In genomic region chr10:118862233-118862632, GRCm38 (mm10) we compare ENCODE assay signal across 24 mouse cellular contexts. TPM values are rescaled to one million over a fixed set of nuclear protein-coding genes. Genes with fewer than 3 reads are reported as not detected.
DNase-seq lines count a peak whose midpoint lies in the region; ATAC-seq and TF ChIP-seq lines count a peak whose summit lies in the region.
"Had no signal": no experiment of that assay in that cellular context is flagged by ENCODE, and none has a peak within 500 bp of the region (broad histone marks: within the 10 kb centered on the region; RNA-seq: fewer than 3 reads in every experiment).

No protein-coding gene starts in this region.

- ATAC-seq in heart, embryonic 11.5 days (replicated peaks; ENCODE audit: insufficient number of reproducible peaks, low FRiP score, low TSS enrichment) = no peak
- no peak for ATAC-seq in intestine, embryonic 16.5 days
- no peak for ATAC-seq in intestine, embryonic 15.5 days
- ATAC-seq: forebrain, embryonic 13.5 days; midbrain, embryonic 15.5 days; Patski had no signal

- TF ChIP-seq POLR2A in lung, adult 2 months (IDR thresholded peaks at IDR 0.05; ENCODE audit: borderline replicate concordance, extremely low read depth, low read depth, low read length) = no peak
- TF ChIP-seq POLR2A in myocyte (IDR thresholded peaks at IDR 0.05; ENCODE audit: insufficient read length, low read depth) = no peak

- H3K27me3 ChIP-seq in heart, embryonic 11.5 days (ENCODE audit: control insufficient read depth, insufficient read depth, low read length) = no peaks in the 10 kb centered on the region
- H3K27me3 ChIP-seq in intestine, embryonic 16.5 days (replicated peaks; ENCODE audit: control insufficient read depth, insufficient read depth, low read length) = no peaks in the 10 kb centered on the region
- H3K27me3 ChIP-seq in intestine, embryonic 15.5 days (replicated peaks) = no peaks in the 10 kb centered on the region
- H3K27me3 ChIP-seq in myocyte (ENCODE audit: control insufficient read depth, insufficient read depth, insufficient read length) = no peaks in the 10 kb centered on the region
- H3K27me3 ChIP-seq: forebrain, embryonic 13.5 days; liver, embryonic 15.5 days; midbrain, embryonic 15.5 days; Patski had no signal

- H3K4me3 ChIP-seq in heart, embryonic 11.5 days (ENCODE audit: low read depth, low read length) = no peak overlapping the region
- H3K4me3 ChIP-seq in intestine, embryonic 16.5 days (ENCODE audit: low read length) = no peak overlapping the region
- no peak overlapping the region for H3K4me3 ChIP-seq in intestine, embryonic 15.5 days (replicated peaks)
- no peak overlapping the region for H3K4me3 ChIP-seq in lung, adult 2 months (replicated peaks; ENCODE audit: extremely low read depth, low read depth, low read length)
- H3K4me3 ChIP-seq in myocyte = no peak overlapping the region
- H3K4me3 ChIP-seq: forebrain, embryonic 13.5 days; liver, embryonic 15.5 days; midbrain, embryonic 10.5 days; midbrain, embryonic 15.5 days had no signal

- H3K4me1 ChIP-seq in heart, embryonic 11.5 days (ENCODE audit: control insufficient read depth, insufficient read depth, low read length) = peaks cover 42% of the 10 kb centered on the region
- H3K4me1 ChIP-seq in intestine, embryonic 16.5 days (ENCODE audit: control insufficient read depth, insufficient read depth, low read length) = peaks cover 30% of the 10 kb centered on the region
- peaks cover 26% of the 10 kb centered on the region for H3K4me1 ChIP-seq in intestine, embryonic 15.5 days (replicated peaks)
- H3K4me1 ChIP-seq in lung, adult 2 months (ENCODE audit: control insufficient read depth, insufficient read depth, low read length) = peaks cover 18% of the 10 kb centered on the region

- intact Hi-C loops in heart, postnatal 36 days (cut with DNase I) = no loop called here

- H3K27ac ChIP-seq in heart, embryonic 11.5 days (ENCODE audit: low read depth, low read length) = no peak overlapping the region
- peak overlapping the region; percentile 50; the same call in 1 of the 2 replicates for H3K27ac ChIP-seq in intestine, embryonic 16.5 days (ENCODE audit: low read length)
- no peak overlapping the region for H3K27ac ChIP-seq in intestine, embryonic 15.5 days
- H3K27ac ChIP-seq: forebrain, embryonic 13.5 days; hindbrain, embryonic 14.5 days; liver, embryonic 15.5 days; macrophage; midbrain, embryonic 10.5 days; midbrain, embryonic 15.5 days had no signal

- 46% methylated on average over 4 of the region's 4 CpGs for WGBS in heart, embryonic 11.5 days (ENCODE audit: insufficient replicate concordance)
- 56% methylated on average over 4 of the region's 4 CpGs for WGBS in intestine, embryonic 16.5 days
- 70% methylated on average over 4 of the region's 4 CpGs for WGBS in intestine, embryonic 15.5 days
- WGBS in lung, adult 2 months = 26% methylated on average over 4 of the region's 4 CpGs

- H3K9ac ChIP-seq in heart, embryonic 11.5 days (ENCODE audit: low read depth, low read length) = 0 out of 2 replicates have a peak overlapping the region, but pooled peaks have one; percentile 5
- H3K9ac ChIP-seq in intestine, embryonic 16.5 days (ENCODE audit: low read depth, low read length) = no peak overlapping the region
- H3K9ac ChIP-seq in intestine, embryonic 15.5 days = no peak overlapping the region
- H3K9ac ChIP-seq: forebrain, embryonic 13.5 days; hindbrain, embryonic 14.5 days; liver, embryonic 15.5 days; midbrain, embryonic 15.5 days had no signal

- H3K9me3 ChIP-seq in heart, embryonic 11.5 days (replicated peaks; ENCODE audit: control insufficient read depth, low read length) = peaks cover 2% of the 10 kb centered on the region; the same call in 1 of the 2 replicates
- 0 out of 2 replicates have a peak, but pooled peaks cover 8% of the 10 kb centered on the region for H3K9me3 ChIP-seq in intestine, embryonic 16.5 days (ENCODE audit: control insufficient read depth, low read length)
- no peaks in the 10 kb centered on the region for H3K9me3 ChIP-seq in intestine, embryonic 15.5 days
- H3K9me3 ChIP-seq: liver, embryonic 15.5 days; midbrain, embryonic 15.5 days had no signal

- no peak overlapping the region for H3ac ChIP-seq in myocyte (ENCODE audit: control insufficient read depth, insufficient read length)

- peaks cover 33% of the 10 kb centered on the region for H3K36me3 ChIP-seq in heart, embryonic 11.5 days (ENCODE audit: control insufficient read depth, insufficient read depth, low read length)
- H3K36me3 ChIP-seq in intestine, embryonic 16.5 days (ENCODE audit: control insufficient read depth, insufficient read depth, low read length) = peaks cover 26% of the 10 kb centered on the region
- H3K36me3 ChIP-seq in intestine, embryonic 15.5 days = peaks cover 34% of the 10 kb centered on the region
- peaks cover 48% of the 10 kb centered on the region for H3K36me3 ChIP-seq in myocyte (ENCODE audit: control insufficient read depth, insufficient read depth)

- TF ChIP-seq CTCF in lung, adult 2 months (IDR thresholded peaks at IDR 0.05; ENCODE audit: insufficient read depth, low read length) = no peak

- H3K79me2 ChIP-seq in myocyte (ENCODE audit: control insufficient read depth, insufficient read depth) = peaks cover 86% of the 10 kb centered on the region

- no peak overlapping the region for H3K4me2 ChIP-seq in heart, embryonic 11.5 days
- H3K4me2 ChIP-seq in intestine, embryonic 16.5 days (ENCODE audit: low read depth, low read length) = no peak overlapping the region; the same call in 1 of the 2 replicates
- H3K4me2 ChIP-seq in intestine, embryonic 15.5 days (replicated peaks) = no peak overlapping the region
- H3K4me2 ChIP-seq in myocyte (ENCODE audit: low read depth) = peak overlapping the region; percentile 5
- H3K4me2 ChIP-seq: forebrain, embryonic 13.5 days; hindbrain, embryonic 14.5 days; liver, embryonic 15.5 days; midbrain, embryonic 15.5 days had no signal

- DNase-seq in heart, postnatal 36 days = no peak
- peak; percentile 35 for DNase-seq in lung, postnatal 10 days
- DNase-seq in lung, adult 2 months = no peak
- DNase-seq in embryo, embryonic 9.5 days (ENCODE audit: extremely low spot score) = no peak
- DNase-seq: adrenal gland, postnatal 10 days; cerebellum, adult 8-10 months; cerebellum, postnatal 25 days; gastrocnemius, postnatal 25 days; kidney, adult 8-10 months; kidney, postnatal 14 days; liver; thymus, adult 2 months; thymus, postnatal 36 days had no signal

TF ChIP-seq in myocyte, 11 proteins besides CTCF, POLR2A, EP300 and RAD21:
- TF ChIP-seq TCF3 (IDR thresholded peaks at IDR 0.05; ENCODE audit: insufficient read length, low read depth) = no peak
- TF ChIP-seq E2F4 (IDR thresholded peaks at IDR 0.05; ENCODE audit: insufficient read depth) = no peak
- no peak for TF ChIP-seq MAX (IDR thresholded peaks at IDR 0.05; ENCODE audit: low read depth)
- no peak for TF ChIP-seq CEBPB (IDR thresholded peaks at IDR 0.05; ENCODE audit: insufficient read depth, poor library complexity, severe bottlenecking)
- no peak for TF ChIP-seq MYOD1 (IDR thresholded peaks at IDR 0.05; ENCODE audit: control insufficient read depth in 1 of 3, insufficient read length in 2 of 3, low read depth in 2 of 3)
- no peak for TF ChIP-seq POLR2AphosphoS2 (IDR thresholded peaks at IDR 0.05; ENCODE audit: insufficient read length, low read depth)
- TF ChIP-seq SRF (IDR thresholded peaks at IDR 0.05; ENCODE audit: control insufficient read depth, insufficient read length, low read depth) = no peak
- no peak for TF ChIP-seq USF1 (IDR thresholded peaks at IDR 0.05; ENCODE audit: low read depth)
- TF ChIP-seq TCF12 (IDR thresholded peaks at IDR 0.05; ENCODE audit: insufficient read depth, poor library complexity, severe bottlenecking) = no peak
- TF ChIP-seq REST (IDR thresholded peaks at IDR 0.05; ENCODE audit: insufficient read depth, insufficient read length) = no peak

RNA-seq across cellular contexts. Expression of gene Dyrk2, which starts 7.8 kb away (rescaled TPM):
- 14.0 and 15.4 TPM in 2 replicates for polyA plus RNA-seq in heart, embryonic 11.5 days (2014; fragmentation: Nextera tagmentation; extraction: Ambion mirVana)
- total RNA-seq in heart, postnatal 36 days (2021) = 10 to 100 TPM; 36.4 to 40.3 TPM
- polyA plus RNA-seq in intestine, embryonic 16.5 days (2015; fragmentation: Nextera tagmentation; extraction: Ambion mirVana) = 7.2 and 8.0 TPM in 2 replicates
- 9.5 TPM in 2 replicates for polyA plus RNA-seq in intestine, embryonic 15.5 days (2015; fragmentation: Nextera tagmentation; extraction: Ambion mirVana)
- 16.6 and 25.8 TPM in 2 replicates for polyA plus RNA-seq in lung, adult 2 months (2012; rRNA removed)
- 24.2 TPM for polyA plus RNA-seq in myocyte (2012; fragmentation: generic; extraction: Trizol)
